Mouse (Mus musculus) layer of hippocampus, adult 18-20 months (tissue): ENCODE results near the gene Apol8. TPM values are rescaled to one million over a fixed set of nuclear protein-coding genes. Genes with fewer than 3 reads are reported as not detected.

Experiments
- DNase-seq, 2 experiments: peaks; one replicate each; pipeline ENCODE4 v3.0.0; 2022; ENCODE audit warnings: low spot score in 2 of 2
- total RNA-seq, 2 experiments: library from RNA; stranded (reverse); gene quantifications; 2 replicates each; pipeline ENCODE4 v1.2.3; 2021

Apol8 gene
- total RNA-seq, 2 experiments from 2014 or later, result 8.0 to 8.9 TPM

- no peak for DNase-seq
Measured at GRCm38 (mm10) chr15:77788356-77788755, 31.6 kb upstream of the Apol8 start.

- DNase-seq, result no peak
Measured at GRCm38 (mm10) chr15:77785807-77786206, 29.0 kb upstream of the Apol8 start.

GRCm38 (mm10) chr15:77784039-77784824, 27.4 kb upstream of the Apol8 start:
- peak; percentile 81 to 87 for DNase-seq

- no peak for DNase-seq
Measured at GRCm38 (mm10) chr15:77782449-77783014, 25.7 kb upstream of the Apol8 start.

- DNase-seq, result peak; percentile 67 to 80
Measured at GRCm38 (mm10) chr15:77775186-77775963, 18.6 kb upstream of the Apol8 start.

- DNase-seq, result no peak
Measured at GRCm38 (mm10) chr15:77774303-77774702, 17.5 kb upstream of the Apol8 start.

- DNase-seq, result peak in 1 of 2 experiments; percentile 53
Measured at GRCm38 (mm10) chr15:77773099-77773915, 16.5 kb upstream of the Apol8 start.

- peak; percentile 59 to 76 for DNase-seq
Measured at GRCm38 (mm10) chr15:77770942-77771341, 14.1 kb upstream of the Apol8 start.

GRCm38 (mm10) chr15:77770341-77770740, 13.5 kb upstream of the Apol8 start:
- no peak for DNase-seq

- DNase-seq, result no peak
Measured at GRCm38 (mm10) chr15:77766981-77767380, 10.2 kb upstream of the Apol8 start.

GRCm38 (mm10) chr15:77765484-77766093, 8.8 kb upstream of the Apol8 start:
- no peak for DNase-seq

GRCm38 (mm10) chr15:77764391-77765006, 7.7 kb upstream of the Apol8 start:
- DNase-seq, result no peak

- DNase-seq, result no peak
Measured at GRCm38 (mm10) chr15:77763702-77764101, 6.9 kb upstream of the Apol8 start.

GRCm38 (mm10) chr15:77763050-77763449, 6.2 kb upstream of the Apol8 start:
- DNase-seq, result no peak

GRCm38 (mm10) chr15:77761561-77762380, 5.0 kb upstream of the Apol8 start:
- DNase-seq, result peak in 1 of 2 experiments; percentile 55

- DNase-seq, result no peak
Measured at GRCm38 (mm10) chr15:77761083-77761482, 4.3 kb upstream of the Apol8 start.

GRCm38 (mm10) chr15:77760037-77760436, 3.2 kb upstream of the Apol8 start:
- no peak for DNase-seq

- DNase-seq, result no peak
Measured at GRCm38 (mm10) chr15:77757586-77758226, 903 bp upstream of the Apol8 start.

- DNase-seq, result no peak
Measured at GRCm38 (mm10) chr15:77756081-77756480, 722 bp downstream of the Apol8 start.
